Mouse (Mus musculus): Measurements from ENCODE around the gene Eef2.
A peak's percentile ranks its signal among the peaks of the same experiment; 100 is the strongest.
"Not testable (repeated sequence)": the region's sequence is repeated elsewhere in the genome, so short reads cannot be mapped to it uniquely, and the experiment has no call there.

Eef2 gene

GRCm38 (mm10) chr10:81146296-81146695, 30.1 kb upstream of the Eef2 start:
- no peak for DNase-seq (ENCODE audit: low spot score)

- DNase-seq (ENCODE audit: low spot score), result no peak
Observed at GRCm38 (mm10) chr10:81151261-81151660, 25.2 kb upstream of the Eef2 start.

- no peak for DNase-seq (ENCODE audit: low spot score)
Observed at GRCm38 (mm10) chr10:81152609-81153008, 23.8 kb upstream of the Eef2 start.

DNA sequence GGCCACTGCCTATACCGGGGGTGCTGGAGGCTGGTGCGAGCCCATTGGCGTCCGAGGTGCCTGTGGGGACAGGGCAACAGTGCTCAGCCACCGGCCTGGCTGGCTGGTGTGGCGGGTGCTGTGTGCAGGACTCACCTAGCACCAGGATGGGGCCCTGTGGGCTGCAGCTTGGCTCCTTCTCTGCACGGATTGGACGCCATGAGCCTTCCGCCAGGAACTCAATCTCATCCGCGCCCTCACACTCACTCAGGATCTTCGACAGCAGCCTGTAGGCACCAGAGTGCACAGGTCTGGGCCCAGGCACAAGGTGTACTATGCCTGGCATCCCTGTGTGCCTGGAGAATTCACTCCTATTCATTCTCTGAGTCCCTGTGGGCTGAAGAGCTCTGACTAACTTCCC, 22.1 kb upstream of the Eef2 start:
- no peak for DNase-seq (ENCODE audit: low spot score)

- no peak for DNase-seq (ENCODE audit: low spot score)
Observed at GRCm38 (mm10) chr10:81154736-81155135, 21.7 kb upstream of the Eef2 start.

GRCm38 (mm10) chr10:81161602-81162317, 14.7 kb upstream of the Eef2 start:
- DNase-seq (ENCODE audit: low spot score), result no peak

DNA sequence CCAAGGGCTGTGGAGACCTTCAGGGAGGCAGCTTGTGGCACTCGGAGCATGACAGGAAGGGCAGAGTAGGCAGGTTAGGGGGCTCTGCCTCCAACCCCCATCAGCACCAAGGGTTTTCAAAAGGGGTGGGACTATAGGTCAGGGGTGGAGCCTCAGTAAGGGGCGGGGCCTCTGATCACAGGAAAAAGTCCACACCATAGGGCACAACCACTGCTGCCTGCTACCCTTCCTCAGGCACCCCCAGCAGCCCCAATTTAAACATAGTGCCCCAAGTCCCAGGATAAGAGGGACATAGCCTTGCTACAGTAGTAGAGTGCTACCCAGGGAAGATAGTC, 14.1 kb upstream of the Eef2 start:
- DNase-seq (ENCODE audit: low spot score), result no peak

- DNase-seq (ENCODE audit: low spot score), result no peak
Observed at GRCm38 (mm10) chr10:81165118-81165517, 11.3 kb upstream of the Eef2 start.

DNA sequence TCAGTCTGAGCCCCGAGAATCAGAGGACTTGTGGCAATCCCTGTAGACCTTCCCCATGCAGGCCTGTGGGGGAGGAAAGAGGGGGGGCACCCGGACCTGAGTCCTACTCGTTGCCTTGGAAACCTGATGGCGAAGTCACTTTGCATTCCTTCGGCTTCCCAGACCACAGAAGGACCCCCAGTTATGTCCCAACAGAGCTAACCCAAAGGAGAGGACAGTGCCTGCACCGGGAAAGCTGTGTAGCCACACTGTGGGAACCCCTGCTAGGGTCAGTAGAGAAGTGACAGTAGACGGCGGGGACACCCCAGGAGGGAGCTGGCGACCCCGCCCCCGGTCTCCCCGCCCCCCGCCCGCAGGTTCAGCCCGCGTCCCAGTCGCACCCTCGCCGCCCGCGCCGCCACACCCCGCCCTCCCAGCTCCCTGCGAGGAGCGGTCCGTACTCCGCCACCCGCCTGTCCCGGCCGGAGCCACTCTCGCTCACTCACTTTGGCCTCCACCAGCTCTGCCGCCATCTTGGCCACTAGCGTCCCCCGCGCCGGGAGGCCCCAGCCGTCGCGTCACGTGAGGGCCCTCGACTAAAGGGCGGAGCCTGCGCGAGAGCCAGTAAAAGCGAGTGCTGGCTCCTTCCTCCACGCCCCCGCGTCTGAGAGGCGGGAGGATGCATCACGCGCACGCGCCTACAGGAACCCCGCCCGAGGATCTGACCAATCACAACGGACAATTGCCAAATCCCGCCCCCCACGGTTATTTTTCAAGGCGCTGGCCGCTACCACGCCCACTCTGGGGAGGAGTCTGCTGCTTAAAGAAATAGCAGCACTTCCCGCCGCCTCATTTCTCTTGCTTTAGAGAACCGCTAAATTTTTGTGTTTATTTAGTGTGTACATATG, 9.0 kb upstream of the Eef2 start, which contains the start of gene Pias4:
Pias4 (minus strand) TSS at position 724 of the 887 bp plus-strand sequence.
- DNase-seq (ENCODE audit: low spot score), result peak; percentile 99

DNA sequence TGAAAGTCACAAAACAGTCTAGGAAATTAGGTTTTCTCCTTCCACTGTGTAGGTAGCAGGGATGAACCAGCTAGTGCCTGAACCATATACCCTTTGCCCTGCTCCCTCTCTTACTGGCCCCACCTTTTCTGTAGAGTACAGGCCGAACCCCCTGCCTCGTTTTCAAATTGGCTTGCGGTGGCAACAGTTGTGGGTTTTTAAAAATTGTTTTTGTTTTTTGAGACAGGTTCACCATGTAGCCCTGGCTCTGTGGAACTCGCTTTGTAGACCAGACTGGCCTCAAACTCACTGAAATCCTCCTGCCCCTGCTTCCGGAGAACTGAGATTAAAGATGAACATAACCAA, 8.4 kb upstream of the Eef2 start:
- no peak for DNase-seq (ENCODE audit: low spot score)

GRCm38 (mm10) chr10:81168521-81169244, 7.7 kb upstream of the Eef2 start:
- peak; percentile 74 for DNase-seq (ENCODE audit: low spot score)

DNA sequence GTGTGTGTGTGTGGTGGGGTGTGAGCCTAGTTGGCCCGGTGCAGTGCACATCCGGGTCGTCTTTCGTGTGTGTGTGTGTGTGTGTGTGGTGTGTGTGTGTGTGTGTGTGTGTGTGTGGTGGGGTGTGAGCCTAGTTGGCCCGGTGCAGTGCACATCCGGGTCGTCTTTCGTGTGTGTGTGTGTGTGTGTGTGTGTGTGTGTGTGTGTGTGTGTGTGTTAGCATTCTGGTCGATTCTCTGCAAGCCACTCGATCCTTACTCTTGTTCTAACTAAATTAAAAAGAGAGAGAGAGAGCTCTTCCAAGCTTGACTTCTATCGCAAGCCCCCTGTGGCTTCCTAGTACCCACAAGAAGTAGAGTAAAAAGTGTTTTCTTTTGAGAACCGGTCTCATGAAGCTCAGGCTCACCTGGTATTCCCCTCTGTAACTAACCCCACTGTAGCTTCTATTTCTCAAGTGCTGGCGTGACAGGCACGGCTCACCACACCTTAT, 7.0 kb upstream of the Eef2 start:
- not testable (repeated sequence) for DNase-seq (ENCODE audit: low spot score)

DNA sequence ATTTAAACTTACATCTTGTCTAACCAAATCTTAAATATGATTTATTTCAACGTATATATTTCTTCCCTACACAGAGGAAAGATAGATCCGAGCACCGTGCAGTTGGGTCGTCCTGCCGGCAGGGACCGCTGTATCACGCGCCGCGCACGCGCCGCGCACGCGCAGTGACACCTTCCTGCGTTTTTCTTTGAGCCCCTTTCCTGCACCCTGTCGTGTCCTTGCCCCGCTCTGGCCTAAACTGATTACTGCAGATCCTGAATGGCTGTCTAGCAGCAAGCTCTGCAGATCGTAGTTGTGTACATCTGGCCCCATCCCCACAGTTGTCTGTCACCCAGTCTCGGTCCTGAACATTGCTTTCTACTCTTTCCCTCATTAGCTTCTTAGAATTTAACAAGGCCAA, 3.3 kb upstream of the Eef2 start:
- DNase-seq (ENCODE audit: low spot score), result peak; percentile 77

DNA sequence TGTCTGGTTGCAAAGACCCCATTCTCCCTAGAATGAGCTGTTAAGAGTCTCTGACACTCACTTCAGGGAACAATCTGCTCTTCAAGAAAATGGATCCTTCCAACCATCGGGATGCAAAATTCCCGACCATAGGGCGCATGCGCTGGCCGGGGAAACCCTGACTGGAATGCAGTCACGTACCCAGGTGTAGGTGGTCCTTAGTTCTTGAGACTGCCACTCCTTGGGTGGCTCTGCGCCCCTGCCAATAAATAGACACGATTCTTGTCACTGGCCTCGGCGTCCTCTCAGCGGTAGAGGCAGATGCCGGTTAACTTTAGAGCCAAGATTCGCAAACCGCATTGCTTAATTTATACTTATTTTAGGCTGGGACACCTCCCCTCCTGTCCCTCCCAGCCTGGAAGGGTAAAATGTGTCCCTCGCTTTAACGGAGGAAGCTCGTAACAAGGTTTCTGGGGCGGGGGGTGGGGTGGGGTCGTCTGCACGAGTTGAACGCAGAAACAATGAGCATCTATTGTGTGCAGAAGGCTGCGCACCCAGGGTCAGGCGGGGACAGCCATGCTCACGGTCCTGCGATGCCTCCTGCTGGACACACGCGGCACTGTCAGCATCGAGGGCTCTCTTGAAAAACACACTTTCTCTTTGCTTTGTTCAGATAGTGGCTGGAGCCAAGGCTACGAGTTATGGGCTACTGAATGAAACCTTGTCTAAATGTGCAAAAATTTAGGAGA, 1.6 kb upstream of the Eef2 start:
- DNase-seq (ENCODE audit: low spot score), result peak; percentile 80

DNA sequence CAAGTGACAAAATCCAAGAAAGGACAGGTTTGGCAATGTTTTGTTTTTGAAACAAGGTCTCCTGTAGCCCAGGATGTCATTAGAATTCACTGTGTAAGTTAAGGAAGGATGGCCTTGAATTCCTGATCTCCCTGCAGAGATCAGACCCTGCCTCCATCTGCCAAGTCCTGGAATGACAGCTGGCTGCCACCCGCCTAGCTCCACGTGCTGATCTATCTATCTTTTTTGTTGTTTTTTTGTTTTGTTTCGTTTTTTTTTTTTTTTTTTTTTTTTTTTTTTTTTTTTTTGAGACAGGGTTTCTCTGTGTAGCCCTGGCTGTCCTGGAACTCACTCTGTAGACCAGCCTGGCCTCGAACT, 1.1 kb upstream of the Eef2 start:
- not testable (repeated sequence) for DNase-seq (ENCODE audit: low spot score)

DNA sequence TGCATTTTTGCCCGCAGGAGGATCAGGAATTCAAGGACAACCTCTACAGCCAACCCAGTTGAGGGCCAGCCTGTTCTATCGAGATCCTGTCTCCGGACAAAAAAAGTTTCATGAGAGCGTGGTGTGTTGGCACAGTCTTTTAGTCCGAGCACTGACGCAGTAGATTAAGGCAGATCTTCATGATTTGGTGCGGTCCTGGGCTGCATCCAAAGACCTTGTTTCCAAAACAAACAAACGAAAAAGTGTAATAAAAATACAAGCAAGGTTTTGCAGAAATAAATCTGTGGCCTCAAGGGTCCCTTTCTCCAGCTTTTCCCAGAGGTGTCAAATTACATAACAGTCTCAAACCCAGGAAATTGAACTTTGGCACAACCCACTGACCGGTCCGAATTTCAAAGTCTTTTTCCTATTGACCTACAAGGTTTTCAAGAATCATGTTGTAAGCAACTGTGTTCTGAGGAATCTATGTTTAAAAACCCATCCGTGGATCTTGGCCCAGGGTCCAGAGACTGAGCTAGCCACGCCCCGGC, 430 bp upstream of the Eef2 start:
- no peak for DNase-seq (ENCODE audit: low spot score)

DNA sequence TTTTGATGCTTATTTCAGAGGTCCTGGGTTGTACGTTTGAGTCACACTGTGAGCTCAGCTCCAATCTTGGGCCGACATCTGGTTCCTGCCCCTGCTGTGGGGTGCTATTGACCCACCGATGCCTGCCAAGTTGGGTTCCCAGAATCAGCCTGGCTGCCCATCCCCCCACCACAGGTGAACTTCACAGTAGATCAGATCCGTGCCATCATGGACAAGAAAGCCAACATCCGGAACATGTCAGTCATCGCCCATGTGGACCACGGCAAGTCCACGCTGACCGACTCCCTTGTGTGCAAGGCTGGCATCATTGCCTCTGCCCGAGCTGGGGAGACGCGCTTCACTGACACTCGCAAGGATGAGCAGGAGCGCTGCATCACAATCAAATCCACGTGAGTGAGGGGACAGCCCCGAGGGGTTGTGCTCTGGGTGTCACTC, 1.1 kb downstream of the Eef2 start:
- no peak for DNase-seq (ENCODE audit: low spot score)

GRCm38 (mm10) chr10:81177958-81178712, 1.7 kb downstream of the Eef2 start:
- DNase-seq (ENCODE audit: low spot score), result no peak

DNA sequence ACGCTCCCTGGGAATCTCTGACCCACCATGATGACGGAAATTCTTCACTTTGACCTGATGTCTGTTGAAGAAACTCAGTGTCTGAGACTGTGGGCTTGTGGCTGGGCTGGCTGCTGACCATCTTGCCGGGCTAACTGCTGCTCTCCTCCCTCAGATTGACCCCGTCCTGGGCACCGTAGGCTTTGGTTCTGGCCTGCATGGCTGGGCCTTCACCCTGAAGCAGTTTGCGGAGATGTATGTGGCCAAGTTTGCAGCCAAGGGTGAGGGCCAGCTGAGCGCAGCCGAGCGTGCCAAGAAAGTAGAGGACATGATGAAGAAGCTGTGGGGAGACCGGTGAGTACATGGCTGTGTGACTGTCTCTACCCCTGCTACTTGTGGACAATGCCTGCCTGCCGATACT, 2.5 kb downstream of the Eef2 start:
- no peak for DNase-seq (ENCODE audit: low spot score)

DNA sequence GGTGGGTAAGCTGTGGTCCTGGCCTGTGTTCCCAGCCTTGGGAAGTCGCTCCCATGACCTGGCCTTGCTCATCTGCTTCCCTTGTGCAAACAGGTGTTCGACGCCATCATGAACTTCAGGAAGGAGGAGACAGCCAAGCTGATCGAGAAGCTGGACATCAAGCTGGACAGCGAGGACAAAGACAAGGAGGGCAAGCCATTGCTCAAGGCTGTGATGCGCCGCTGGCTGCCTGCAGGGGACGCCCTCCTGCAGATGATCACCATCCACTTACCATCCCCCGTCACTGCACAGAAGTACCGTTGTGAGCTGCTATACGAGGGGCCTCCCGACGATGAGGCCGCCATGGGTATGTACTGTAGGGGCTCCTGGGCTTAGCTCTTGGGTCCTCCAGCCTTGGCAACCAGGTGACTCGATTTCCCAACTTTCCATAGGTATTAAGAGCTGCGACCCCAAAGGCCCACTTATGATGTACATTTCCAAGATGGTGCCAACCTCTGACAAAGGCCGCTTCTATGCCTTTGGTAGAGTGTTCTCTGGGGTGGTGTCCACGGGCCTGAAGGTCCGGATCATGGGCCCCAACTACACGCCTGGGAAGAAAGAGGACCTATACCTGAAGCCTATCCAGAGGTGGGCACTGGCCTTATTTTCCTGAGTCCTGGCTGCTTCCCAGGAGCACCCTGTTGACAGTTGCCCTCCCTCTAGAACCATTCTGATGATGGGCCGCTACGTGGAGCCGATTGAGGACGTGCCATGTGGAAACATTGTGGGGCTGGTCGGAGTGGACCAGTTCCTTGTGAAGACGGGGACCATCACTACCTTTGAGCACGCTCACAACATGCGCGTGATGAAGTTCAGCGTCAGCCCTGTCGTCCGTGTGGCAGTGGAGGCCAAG, 3.3 kb downstream of the Eef2 start:
- no peak for DNase-seq (ENCODE audit: low spot score)

Measured in urinary bladder, postnatal 25 days (tissue).